Mouse (Mus musculus) heart, postnatal 0 days (tissue): ENCODE measurements around the gene Nudt13. TPM values are rescaled to one million over a fixed set of nuclear protein-coding genes. Genes with fewer than 3 reads are reported as not detected.
A peak's percentile ranks its signal among the peaks of the same experiment; 100 is the strongest.

ENCODE experiments used
- ATAC-seq: fragments of 200-750 bp; cut with Nextera tagmentation; 2 replicates; pipeline ENCODE4 v1.8.0; 2017; ENCODE audit warnings: low read depth, moderate number of reproducible peaks, moderate library complexity; ENCODE audit not compliant: insufficient read depth
- DNase-seq: peaks from one replicate; pipeline ENCODE4 v3.0.0-alpha.2; 2016; ENCODE audit warnings: low spot score
- H3K27ac ChIP-seq: fragments of 300-500 bp; sonication (generic); 2 replicates; pipeline ENCODE4 v1.5.1; 2014; ENCODE audit warnings: low read depth, mild to moderate bottlenecking
- H3K27me3 ChIP-seq: fragments of 300-500 bp; sonication (generic); 2 replicates; pipeline ENCODE4 v1.6.1; 2014; ENCODE audit warnings: low read length, mixed read lengths; ENCODE audit not compliant: control insufficient read depth, insufficient read depth
- H3K36me3 ChIP-seq: fragments of 300-500 bp; sonication (generic); replicated peaks from 2 replicates; pipeline ENCODE4 v1.6.1; 2014; ENCODE audit warnings: low read length, mixed read lengths; ENCODE audit not compliant: control insufficient read depth, insufficient read depth
- H3K4me1 ChIP-seq: fragments of 300-500 bp; sonication (generic); 2 replicates; pipeline ENCODE4 v1.6.1; 2014; ENCODE audit warnings: antibody characterized with exemption; ENCODE audit not compliant: control insufficient read depth, insufficient read depth
- H3K4me2 ChIP-seq: fragments of 300-500 bp; sonication (generic); 2 replicates; pipeline ENCODE4 v1.6.1; 2014; ENCODE audit warnings: low read depth, mild to moderate bottlenecking, low read length, moderate library complexity
- H3K4me3 ChIP-seq: fragments of 300-500 bp; sonication (generic); 2 replicates; pipeline ENCODE4 v1.5.1; 2014; ENCODE audit warnings: low read depth, low read length
- H3K9ac ChIP-seq: fragments of 300-500 bp; sonication (generic); replicated peaks from 2 replicates; pipeline ENCODE4 v1.6.1; 2014; ENCODE audit warnings: low read depth, low read length, mixed read lengths
- H3K9me3 ChIP-seq: fragments of 300-500 bp; sonication (generic); replicated peaks from 2 replicates; pipeline ENCODE4 v1.6.1; 2016; ENCODE audit warnings: low read length; ENCODE audit not compliant: control insufficient read depth
- CTCF ChIP-seq: IDR thresholded peaks from 2 replicates; pipeline ENCODE4 v1.5.1; 2016; ENCODE audit warnings: antibody characterized with exemption, control low read depth, low read depth
- EP300 ChIP-seq: IDR thresholded peaks from 2 replicates; pipeline ENCODE4 v1.6.1; 2016; ENCODE audit warnings: antibody characterized with exemption, low read depth
- WGBS: fragments of 180-500 bp; shearing (Covaris S2); extraction: QIAGEN DNeasy Blood & Tissue Kit; methylation state at CpG from one replicate; pipeline ENCODE4 v1.1.7; 2014; 5-methylcytosine and 5-hydroxymethylcytosine counted together
- polyA plus RNA-seq: library from polyadenylated mRNA; unstranded; fragments of >200 nt; fragmentation: Nextera tagmentation; extraction: Ambion mirVana; gene quantifications from 2 replicates; pipeline ENCODE4 v1.2.1, GENCODE M21; 2015
- total RNA-seq: library from RNA; depleted of rRNA; stranded (reverse); fragments of >200 nt; gene quantifications from 2 replicates; pipeline ENCODE4 v1.2.3, GENCODE M21; 2014; ENCODE audit warnings: low replicate concordance

Gene Nudt13
- total and polyA plus RNA-seq, 2 experiments from 2014 or later, result 13.2 to 17.0 TPM

GRCm38 (mm10) chr14:20319420-20319819 is 24.9 kb downstream of the Nudt13 start:
- WGBS, result 78% methylated on average over 3 of the region's 3 CpGs
- no peak for ATAC-seq
- no peak for DNase-seq
- H3K36me3 ChIP-seq, result peaks cover 51% of the 10 kb centered on the region
- no peak overlapping the region for H3K9ac ChIP-seq
- peak; percentile 41 for TF ChIP-seq CTCF
- TF ChIP-seq EP300, result no peak
- H3K27me3 ChIP-seq, result no peaks in the 10 kb centered on the region
- H3K9me3 ChIP-seq, result no peaks in the 10 kb centered on the region
- H3K4me3 ChIP-seq, result no peak overlapping the region
- no peaks in the 10 kb centered on the region for H3K4me1 ChIP-seq
- no peak overlapping the region for H3K27ac ChIP-seq
- H3K4me2 ChIP-seq, result no peak overlapping the region

- H3K9me3 ChIP-seq, result no peaks in the 10 kb centered on the region
Measured at GRCm38 (mm10) chr14:20324196-20324595, 29.7 kb downstream of the Nudt13 start.

GRCm38 (mm10) chr14:20328474-20328873 is 34.0 kb downstream of the Nudt13 start:
- Histone ChIP-seq H3K4me3 (no peak overlapping the region), H3K9ac (no peak overlapping the region), H3K4me2 (no peak overlapping the region), H3K27ac (no peak overlapping the region), H3K27me3 (no peaks in the 10 kb centered on the region), H3K4me1 (no peaks in the 10 kb centered on the region), H3K9me3 (no peaks in the 10 kb centered on the region), H3K36me3 (peaks cover 77% of the 10 kb centered on the region)
- WGBS, result 77% methylated on average over 9 of the region's 9 CpGs
- DNase-seq (no peak), ATAC-seq (no peak)
- TF ChIP-seq CTCF (peak; percentile 18; the same call in 1 of the 2 replicates), EP300 (no peak)

More at GRCm38 (mm10) chr14:20324196-20324595, 29.7 kb downstream of the Nudt13 start:
- Histone ChIP-seq H3K4me3 (no peak overlapping the region), H3K36me3 (peaks cover 66% of the 10 kb centered on the region), H3K27me3 (no peaks in the 10 kb centered on the region), H3K4me2 (no peak overlapping the region), H3K9ac (no peak overlapping the region), H3K27ac (no peak overlapping the region), H3K4me1 (no peaks in the 10 kb centered on the region)
- WGBS, result 96% methylated on average over 9 of the region's 9 CpGs
- TF ChIP-seq CTCF (no peak), EP300 (no peak)
- ATAC-seq, result no peak
- no peak for DNase-seq

DNA sequence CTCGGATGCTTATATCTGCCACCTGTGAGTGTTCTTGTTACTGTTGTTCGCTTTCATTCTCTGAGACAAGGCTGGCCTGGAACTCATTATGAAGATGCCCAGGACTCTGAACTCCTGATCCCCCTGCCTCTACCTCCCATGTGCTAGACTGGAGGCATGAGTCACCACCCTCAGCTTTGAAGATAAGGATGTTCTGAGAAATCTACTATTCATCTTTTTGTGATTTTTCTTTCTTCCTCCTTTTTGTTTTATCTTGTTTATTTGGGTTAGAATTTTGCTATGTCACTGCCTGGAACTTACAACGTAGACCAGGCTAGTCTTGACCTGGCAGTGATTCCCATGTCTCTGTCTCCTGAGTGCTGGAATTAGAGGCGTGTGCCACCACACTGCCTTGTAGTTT is 36.8 kb downstream of the Nudt13 start:
- Histone ChIP-seq H3K27ac (no peak overlapping the region), H3K4me2 (no peak overlapping the region), H3K4me3 (no peak overlapping the region), H3K9me3 (no peaks in the 10 kb centered on the region), H3K36me3 (peaks cover 81% of the 10 kb centered on the region), H3K4me1 (no peaks in the 10 kb centered on the region), H3K9ac (no peak overlapping the region), H3K27me3 (no peaks in the 10 kb centered on the region)
- 90% methylated on average over 4 of the region's 4 CpGs for WGBS
- no peak for TF ChIP-seq EP300
- TF ChIP-seq CTCF, result no peak
- DNase-seq (no peak), ATAC-seq (no peak)

- Histone ChIP-seq H3K9me3 (no peaks in the 10 kb centered on the region), H3K27me3 (no peaks in the 10 kb centered on the region), H3K4me2 (no peak overlapping the region), H3K27ac (no peak overlapping the region), H3K9ac (no peak overlapping the region), H3K36me3 (peaks cover 62% of the 10 kb centered on the region), H3K4me1 (no peaks in the 10 kb centered on the region), H3K4me3 (no peak overlapping the region)
- DNase-seq (no peak), ATAC-seq (no peak)
- 93% methylated on average over 5 of the region's 5 CpGs for WGBS
- TF ChIP-seq EP300 (no peak), CTCF (no peak)
Measured at GRCm38 (mm10) chr14:20339415-20339814, 44.9 kb downstream of the Nudt13 start.

DNA sequence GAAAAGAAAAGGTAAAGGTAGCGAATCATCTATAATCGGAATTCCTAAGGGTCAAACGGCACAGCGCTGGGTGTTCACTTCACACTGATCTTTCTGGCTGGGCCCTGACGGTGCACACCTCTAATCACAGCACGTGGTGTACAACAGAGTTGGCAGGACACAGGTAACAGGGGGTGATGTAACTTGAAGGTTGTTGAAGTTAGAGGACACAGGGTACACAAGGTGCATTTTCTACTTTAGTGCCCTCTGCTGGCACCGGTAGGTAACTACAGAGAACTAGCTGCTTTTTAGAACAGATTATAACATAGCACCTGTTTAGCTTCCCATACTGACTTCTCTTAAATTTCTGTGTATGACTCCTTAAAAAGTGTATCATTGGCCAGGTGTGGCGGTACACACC is 45.7 kb downstream of the Nudt13 start:
- 85% methylated on average over 8 of the region's 8 CpGs for WGBS
- Histone ChIP-seq H3K4me1 (no peaks in the 10 kb centered on the region), H3K4me3 (no peak overlapping the region), H3K36me3 (peaks cover 59% of the 10 kb centered on the region), H3K9me3 (no peaks in the 10 kb centered on the region), H3K27ac (no peak overlapping the region), H3K4me2 (no peak overlapping the region), H3K9ac (no peak overlapping the region), H3K27me3 (no peaks in the 10 kb centered on the region)
- peak; percentile 51 for TF ChIP-seq CTCF
- no peak for TF ChIP-seq EP300
- ATAC-seq, result 0 out of 2 replicates have a peak, but pooled peaks have one; percentile 36
- peak; percentile 16 for DNase-seq
